8 mouse cellular contexts compared by ENCODE assay signal in the genomic region with DNA sequence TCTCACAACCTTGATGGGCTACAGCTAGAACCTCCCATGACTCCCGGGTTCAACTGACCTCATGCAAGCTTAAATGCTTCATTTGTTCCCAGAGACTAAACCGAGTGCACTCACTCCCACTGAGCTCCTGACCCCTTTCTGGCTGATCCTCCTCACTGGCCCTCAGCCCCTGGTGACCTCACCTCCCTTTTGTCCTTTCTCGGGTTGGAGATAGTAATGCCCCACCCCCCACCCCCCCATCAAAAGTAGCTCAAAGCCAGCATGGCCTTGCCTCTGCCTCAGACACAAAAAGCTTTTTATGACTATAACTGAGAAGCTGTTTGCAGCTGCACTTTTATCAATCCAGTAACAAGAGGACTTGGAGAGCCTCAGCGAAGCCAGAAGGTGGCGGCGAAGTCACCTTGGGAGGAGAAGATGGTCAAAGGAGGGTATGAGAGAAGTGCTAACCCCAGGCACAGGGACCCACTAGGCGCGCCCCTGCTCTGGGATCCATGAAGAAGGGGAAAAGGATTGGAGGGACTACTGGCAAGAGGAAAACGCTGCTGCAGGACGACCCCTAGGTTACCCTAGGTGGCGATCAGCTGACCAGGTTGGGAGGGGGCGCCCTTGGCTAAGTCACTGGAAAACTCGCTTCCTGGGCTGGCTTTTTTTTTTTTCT. TPM values are rescaled to one million over a fixed set of nuclear protein-coding genes. Genes with fewer than 3 reads are reported as not detected.
DNase-seq lines count a peak whose midpoint lies in the region; ATAC-seq lines count a peak whose summit lies in the region.

No protein-coding gene starts in this region.

- intact Hi-C loops in gastrocnemius, postnatal 14 days (cut with DNase I; ENCODE audit: low total_unique reads): no loop called here

- H3K27me3 ChIP-seq in forebrain, embryonic 12.5 days: no peaks in the 10 kb centered on the region

- H3K4me3 ChIP-seq in forebrain, embryonic 12.5 days (replicated peaks): peak overlapping the region; percentile 77

- no peaks in the 10 kb centered on the region for H3K9me3 ChIP-seq in forebrain, embryonic 12.5 days

- 2% methylated on average over 13 of the region's 13 CpGs for WGBS in forebrain, embryonic 12.5 days

- peak overlapping the region; percentile 75 for H3K4me2 ChIP-seq in forebrain, embryonic 12.5 days

- H3K36me3 ChIP-seq in forebrain, embryonic 12.5 days (replicated peaks): no peaks in the 10 kb centered on the region

- peak overlapping the region; percentile 94 for H3K27ac ChIP-seq in forebrain, embryonic 12.5 days

- peak; percentile 24 for ATAC-seq in forebrain, embryonic 12.5 days (ENCODE audit: low FRiP score)
- no peak for ATAC-seq in CD4-positive, CD25-positive, alpha-beta regulatory T cell, adult 4 months

- H3K9ac ChIP-seq in forebrain, embryonic 12.5 days: peak overlapping the region; percentile 92

- peaks cover 8% of the 10 kb centered on the region for H3K4me1 ChIP-seq in forebrain, embryonic 12.5 days

- DNase-seq in layer of hippocampus, adult 9-11 months: peak; percentile 30
- no peak for DNase-seq in layer of hippocampus, postnatal 36 days
- DNase-seq in cerebellum, adult 9-10 months: peak; percentile 48
- DNase-seq in mesoderm, embryonic 11.5 days (ENCODE audit: low read depth, low spot score): peak; percentile 26
- no peak for DNase-seq in gastrocnemius, postnatal 14 days
- no peak for DNase-seq in T-cell, adult 2 months (ENCODE audit: low spot score)

RNA-seq across cellular contexts. Expression of a gene that starts 1.6 kb away (rescaled TPM):
- 100 to 1,000 TPM; 233 to 235 TPM for total RNA-seq in layer of hippocampus, postnatal 36 days (2021)
- 15.1 and 15.9 TPM in 2 replicates for polyA plus RNA-seq in forebrain, embryonic 12.5 days (2016; fragmentation: Nextera tagmentation; extraction: Ambion mirVana)
- under 1 TPM; 0.06 to 0.16 TPM for total RNA-seq in gastrocnemius, postnatal 14 days (2021)
- polyA plus RNA-seq in CD4-positive, CD25-positive, alpha-beta regulatory T cell, adult 4 months (2017; shearing (Covaris generic)): under 1 TPM in 1 of 2 experiments, not detected in 1; 0.38 TPM

Comparison
In these comparisons a context has a peak if more than half of its experiments do, and no peak if none do; other contexts are left out.
1. DNase-seq: peak in layer of hippocampus, adult 9-11 months (single experiment), cerebellum, adult 9-10 months (single experiment) and mesoderm, embryonic 11.5 days (single experiment); none in layer of hippocampus, postnatal 36 days (0 of 2), gastrocnemius, postnatal 14 days (single experiment) and T-cell, adult 2 months (single experiment).
2. RNA of a gene that starts 1.6 kb away (total RNA-seq): 233 to 235 TPM in layer of hippocampus, postnatal 36 days; 0.06 to 0.16 TPM in gastrocnemius, postnatal 14 days; every median in the first group is over 100 times any median in the second.